Mouse (Mus musculus) cortical plate, adult 2 months (tissue): ENCODE results near the gene Zbtb40.

Experiments
- CTCF ChIP-seq: fragments of 200-500 bp; IDR thresholded peaks from 2 replicates; pipeline ENCODE4 v1.5.1; 2011; ENCODE audit warnings: mild to moderate bottlenecking, control low read depth, low read length; ENCODE audit not compliant: insufficient read depth; ENCODE audit errors: extremely low read depth
- POLR2A ChIP-seq: fragments of 200-500 bp; IDR thresholded peaks from 2 replicates; pipeline ENCODE4 v1.6.1; 2011; ENCODE audit warnings: mild to moderate bottlenecking, low read length, control low read depth; ENCODE audit not compliant: insufficient read depth; ENCODE audit errors: extremely low read depth

- TF ChIP-seq POLR2A, result no peak
- TF ChIP-seq CTCF, result no peak
These were observed 81.1 kb downstream of the Zbtb40 start for GRCm38 (mm10) chr4:136967511-136967910.
